In genomic region chr17:34027656-34028223, GRCm38 (mm10) we compare ENCODE assay signal across 1 mouse cellular context.
TF ChIP-seq lines count a peak whose summit lies in the region.

TSS of gene H2-Ke6 (minus strand) at chr17:34028060.

TF ChIP-seq in CH12.LX, 34 proteins besides CTCF, POLR2A, EP300 and RAD21 (continued from another document):
- peak; percentile 33; the same call in 1 of the 2 replicates for TF ChIP-seq MAX (IDR thresholded peaks at IDR 0.05; ENCODE audit: low read length)
- peak; percentile 43; the same call in 1 of the 2 replicates for TF ChIP-seq NRF1 (IDR thresholded peaks at IDR 0.05; ENCODE audit: low read depth, low read length)
- TF ChIP-seq SMC3 (IDR thresholded peaks at IDR 0.05; ENCODE audit: low read depth, low read length), result no peak
- TF ChIP-seq IRF4 (IDR thresholded peaks at IDR 0.05; ENCODE audit: low read depth, low read length), result 0 out of 2 replicates have a peak, but pooled peaks have one; percentile 13
- peak; percentile 57; the same call in 1 of the 2 replicates for TF ChIP-seq TCF12 (IDR thresholded peaks at IDR 0.05; ENCODE audit: low read depth, low read length)
TF ChIP-seq in CH12.LX: peak in this region for 16.
